Mouse (Mus musculus) liver, postnatal 0 days (tissue): ENCODE measurements around the gene Mog.

Experiments
- CTCF ChIP-seq: sonication (generic); IDR thresholded peaks from 2 replicates; pipeline ENCODE4 v1.5.1; 2016; ENCODE audit warnings: antibody characterized with exemption, low read depth
- EP300 ChIP-seq: IDR thresholded peaks from 2 replicates; pipeline ENCODE4 v1.6.1; 2016; ENCODE audit warnings: antibody characterized with exemption, low read depth, mild to moderate bottlenecking

DNA sequence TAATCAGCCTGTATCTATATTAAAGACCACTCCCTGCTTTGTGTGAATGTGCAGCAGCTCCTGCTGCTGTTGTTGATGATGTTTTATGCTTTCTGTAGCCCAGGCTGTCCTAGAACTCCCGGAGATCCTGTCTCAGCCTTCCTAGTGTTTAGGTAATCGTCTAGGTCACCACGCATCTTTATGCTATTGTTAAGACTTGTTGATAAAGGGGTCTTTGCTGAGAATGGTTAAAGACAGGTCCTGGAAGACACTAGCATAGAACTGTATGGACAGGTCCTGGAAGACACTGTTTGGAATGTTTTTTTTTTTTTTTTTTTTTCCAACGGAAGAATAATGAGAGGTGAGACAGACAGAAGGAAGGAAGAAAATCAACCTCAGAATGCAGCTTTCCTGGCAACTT lies 19.8 kb downstream of the Mog start:
- TF ChIP-seq EP300 (no peak), CTCF (no peak)
